Mouse (Mus musculus) hindbrain, embryonic 15.5 days (tissue): ENCODE data around the gene Hs2st1. TPM values are rescaled to one million over a fixed set of nuclear protein-coding genes. Genes with fewer than 3 reads are reported as not detected.
A peak's percentile ranks its signal among the peaks of the same experiment; 100 is the strongest.

ENCODE experiments used
- ATAC-seq: fragments of 200-750 bp; cut with Nextera tagmentation; 2 replicates; pipeline ENCODE4 v1.8.0; 2017; ENCODE audit warnings: low read depth, moderate number of reproducible peaks, moderate TSS enrichment; ENCODE audit not compliant: low FRiP score
- H3K27ac ChIP-seq: fragments of 300-500 bp; sonication (generic); replicated peaks from 2 replicates; pipeline ENCODE4 v1.5.1; 2015; ENCODE audit warnings: mild to moderate bottlenecking, inconsistent platforms
- H3K27me3 ChIP-seq: fragments of 300-500 bp; sonication (generic); 2 replicates; pipeline ENCODE4 v1.6.1; 2015; ENCODE audit warnings: control low read depth, inconsistent platforms
- H3K36me3 ChIP-seq: fragments of 300-500 bp; sonication (generic); 2 replicates; pipeline ENCODE4 v1.6.1; 2015; ENCODE audit warnings: control low read depth, inconsistent platforms
- H3K4me1 ChIP-seq: fragments of 300-500 bp; sonication (generic); replicated peaks from 2 replicates; pipeline ENCODE4 v1.6.1; 2015; ENCODE audit warnings: control low read depth, inconsistent platforms
- H3K4me2 ChIP-seq: fragments of 300-500 bp; sonication (generic); 2 replicates; pipeline ENCODE4 v1.6.1; 2015; ENCODE audit warnings: moderate library complexity, mild to moderate bottlenecking, inconsistent platforms
- H3K4me3 ChIP-seq: fragments of 300-500 bp; sonication (generic); 2 replicates; pipeline ENCODE4 v1.5.1; 2015; ENCODE audit warnings: mild to moderate bottlenecking, inconsistent platforms
- H3K9ac ChIP-seq: fragments of 300-500 bp; sonication (generic); 2 replicates; pipeline ENCODE4 v1.6.1; 2015; ENCODE audit warnings: inconsistent platforms
- H3K9me3 ChIP-seq: fragments of 300-500 bp; sonication (generic); 2 replicates; pipeline ENCODE4 v1.6.1; 2016; ENCODE audit warnings: control low read depth, inconsistent platforms
- WGBS: fragments of 180-500 bp; shearing (Covaris S2); methylation state at CpG from one replicate; pipeline ENCODE4 v1.1.7; 2015; 5-methylcytosine and 5-hydroxymethylcytosine counted together
- polyA plus RNA-seq: library from polyadenylated mRNA; unstranded; fragments of >200 nt; fragmentation: Nextera tagmentation; extraction: Ambion mirVana; gene quantifications from 2 replicates; pipeline ENCODE4 v1.2.1, GENCODE M21; 2015

Hs2st1 gene
- polyA plus RNA-seq, 1 experiment from 2014 or later: 14.4 TPM

GRCm38 (mm10) chr3:144514122-144514505, 55.9 kb downstream of the Hs2st1 start:
- no peak overlapping the region for H3K4me2 ChIP-seq
- H3K9ac ChIP-seq: no peak overlapping the region
- no peak overlapping the region for H3K4me3 ChIP-seq
- no peak overlapping the region for H3K27ac ChIP-seq
- WGBS: 87% methylated on average over 10 of the region's 10 CpGs
- H3K27me3 ChIP-seq: no peaks in the 10 kb centered on the region
- no peaks in the 10 kb centered on the region for H3K36me3 ChIP-seq
- ATAC-seq: no peak
- no peaks in the 10 kb centered on the region for H3K9me3 ChIP-seq
- H3K4me1 ChIP-seq: 0 out of 2 replicates have a peak, but pooled peaks cover 4% of the 10 kb centered on the region

- WGBS: 91% methylated on average over 16 of the region's 16 CpGs
- H3K27ac ChIP-seq: no peak overlapping the region
- H3K4me1 ChIP-seq: 0 out of 2 replicates have a peak, but pooled peaks cover 4% of the 10 kb centered on the region
- H3K27me3 ChIP-seq: no peaks in the 10 kb centered on the region
- H3K36me3 ChIP-seq: no peaks in the 10 kb centered on the region
- no peak for ATAC-seq
- no peak overlapping the region for H3K9ac ChIP-seq
- no peak overlapping the region for H3K4me3 ChIP-seq
- no peaks in the 10 kb centered on the region for H3K9me3 ChIP-seq
- no peak overlapping the region for H3K4me2 ChIP-seq
Observed at GRCm38 (mm10) chr3:144513169-144514121, 56.5 kb downstream of the Hs2st1 start.

DNA sequence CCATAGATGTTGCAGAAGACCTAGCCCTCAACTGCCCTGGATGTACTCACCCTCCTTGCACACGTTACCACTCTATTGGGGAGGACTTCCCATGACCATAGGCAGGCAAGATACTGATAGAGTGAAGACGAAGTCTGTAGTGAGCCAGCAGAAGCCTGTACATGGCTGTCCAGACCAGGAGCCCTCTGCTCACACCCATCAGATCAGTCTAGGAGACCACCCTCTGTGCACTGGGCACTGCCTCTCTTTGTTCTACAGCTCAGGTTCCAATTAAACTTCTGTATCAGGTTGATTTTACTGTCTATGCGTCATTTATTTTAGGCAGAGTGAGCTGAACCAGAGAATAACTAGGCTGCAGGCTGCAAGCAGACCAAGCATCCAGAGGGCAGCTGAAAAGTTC, 59.3 kb downstream of the Hs2st1 start:
- no peaks in the 10 kb centered on the region for H3K9me3 ChIP-seq
- no peak overlapping the region for H3K4me3 ChIP-seq
- no peaks in the 10 kb centered on the region for H3K27me3 ChIP-seq
- H3K9ac ChIP-seq: no peak overlapping the region
- H3K27ac ChIP-seq: no peak overlapping the region
- no peak overlapping the region for H3K4me2 ChIP-seq
- ATAC-seq: no peak
- H3K36me3 ChIP-seq: no peaks in the 10 kb centered on the region
- peaks cover 19% of the 10 kb centered on the region for H3K4me1 ChIP-seq
- WGBS: 85% methylated on average over 3 of the region's 3 CpGs

GRCm38 (mm10) chr3:144508342-144508741, 61.6 kb downstream of the Hs2st1 start:
- 86% methylated on average over 4 of the region's 4 CpGs for WGBS
- Histone ChIP-seq H3K4me1 (peaks cover 18% of the 10 kb centered on the region), H3K27me3 (no peaks in the 10 kb centered on the region), H3K9me3 (no peaks in the 10 kb centered on the region), H3K27ac (no peak overlapping the region), H3K4me3 (no peak overlapping the region), H3K4me2 (no peak overlapping the region), H3K36me3 (no peaks in the 10 kb centered on the region), H3K9ac (no peak overlapping the region)
- no peak for ATAC-seq

- H3K9me3 ChIP-seq: no peaks in the 10 kb centered on the region
- no peaks in the 10 kb centered on the region for H3K27me3 ChIP-seq
- no peak overlapping the region for H3K27ac ChIP-seq
- no peaks in the 10 kb centered on the region for H3K36me3 ChIP-seq
- no peak overlapping the region for H3K9ac ChIP-seq
- H3K4me1 ChIP-seq: peaks cover 18% of the 10 kb centered on the region
- no peak overlapping the region for H3K4me2 ChIP-seq
- no peak overlapping the region for H3K4me3 ChIP-seq
- ATAC-seq: no peak
- 59% methylated on average over 5 of the region's 5 CpGs for WGBS
Observed at GRCm38 (mm10) chr3:144507885-144508284, 62.1 kb downstream of the Hs2st1 start.

DNA sequence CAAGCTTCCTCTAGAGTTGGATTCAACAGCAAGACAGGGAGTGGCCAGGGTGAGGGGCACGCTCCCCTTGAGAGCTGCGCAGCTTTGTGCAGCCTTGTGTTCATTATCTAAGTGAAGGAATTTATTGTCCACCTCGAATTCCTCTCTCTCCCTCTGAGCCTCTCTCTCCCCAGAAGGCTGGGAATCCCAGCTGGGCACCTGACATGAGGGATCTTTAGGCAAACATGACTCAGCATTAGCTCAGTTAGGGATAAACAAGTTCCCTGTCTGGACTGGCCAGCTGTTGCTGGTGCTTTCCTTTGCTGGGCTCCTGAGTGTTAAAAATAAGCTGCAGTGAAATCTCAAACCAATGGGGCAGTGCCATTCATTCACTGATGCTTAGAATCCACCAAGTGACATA, 63.8 kb downstream of the Hs2st1 start:
- H3K4me1 ChIP-seq: peaks cover 28% of the 10 kb centered on the region
- no peak overlapping the region for H3K4me2 ChIP-seq
- no peaks in the 10 kb centered on the region for H3K9me3 ChIP-seq
- WGBS: 17% methylated on average over 3 of the region's 3 CpGs
- no peaks in the 10 kb centered on the region for H3K27me3 ChIP-seq
- no peak for ATAC-seq
- H3K4me3 ChIP-seq: no peak overlapping the region
- no peaks in the 10 kb centered on the region for H3K36me3 ChIP-seq
- H3K27ac ChIP-seq: no peak overlapping the region
- no peak overlapping the region for H3K9ac ChIP-seq

- no peak overlapping the region for H3K4me2 ChIP-seq
- H3K9ac ChIP-seq: no peak overlapping the region
- no peak overlapping the region for H3K4me3 ChIP-seq
- no peaks in the 10 kb centered on the region for H3K27me3 ChIP-seq
- H3K9me3 ChIP-seq: no peaks in the 10 kb centered on the region
- ATAC-seq: 0 out of 2 replicates have a peak, but pooled peaks have one; percentile 27
- H3K36me3 ChIP-seq: no peaks in the 10 kb centered on the region
- 44% methylated on average over 7 of the region's 7 CpGs for WGBS
- no peak overlapping the region for H3K27ac ChIP-seq
- peaks cover 30% of the 10 kb centered on the region for H3K4me1 ChIP-seq
Observed at GRCm38 (mm10) chr3:144501930-144502329, 68.1 kb downstream of the Hs2st1 start.

- no peak for ATAC-seq
- no peaks in the 10 kb centered on the region for H3K9me3 ChIP-seq
- no peak overlapping the region for H3K27ac ChIP-seq
- H3K4me3 ChIP-seq: no peak overlapping the region
- no peak overlapping the region for H3K4me2 ChIP-seq
- H3K27me3 ChIP-seq: no peaks in the 10 kb centered on the region
- no peaks in the 10 kb centered on the region for H3K36me3 ChIP-seq
- WGBS: 73% methylated on average over 5 of the region's 5 CpGs
- no peak overlapping the region for H3K9ac ChIP-seq
- peaks cover 14% of the 10 kb centered on the region for H3K4me1 ChIP-seq
Observed at GRCm38 (mm10) chr3:144496762-144497161, 73.2 kb downstream of the Hs2st1 start.

GRCm38 (mm10) chr3:144494838-144495237, 75.1 kb downstream of the Hs2st1 start:
- ATAC-seq: no peak
- 32% methylated on average over 5 of the region's 5 CpGs for WGBS
- no peaks in the 10 kb centered on the region for H3K36me3 ChIP-seq
- H3K4me3 ChIP-seq: no peak overlapping the region
- H3K9me3 ChIP-seq: no peaks in the 10 kb centered on the region
- no peaks in the 10 kb centered on the region for H3K27me3 ChIP-seq
- H3K4me2 ChIP-seq: no peak overlapping the region
- peaks cover 10% of the 10 kb centered on the region; the same call in 1 of the 2 replicates for H3K4me1 ChIP-seq
- no peak overlapping the region for H3K27ac ChIP-seq
- H3K9ac ChIP-seq: no peak overlapping the region

GRCm38 (mm10) chr3:144488787-144489186, 81.2 kb downstream of the Hs2st1 start:
- Histone ChIP-seq H3K4me2 (no peak overlapping the region), H3K9ac (no peak overlapping the region), H3K27me3 (no peaks in the 10 kb centered on the region), H3K27ac (no peak overlapping the region), H3K9me3 (no peaks in the 10 kb centered on the region), H3K4me1 (no peaks in the 10 kb centered on the region), H3K4me3 (no peak overlapping the region), H3K36me3 (no peaks in the 10 kb centered on the region)
- ATAC-seq: no peak
- WGBS: 87% methylated on average over 2 of the region's 2 CpGs

GRCm38 (mm10) chr3:144480595-144480994, 89.4 kb downstream of the Hs2st1 start:
- ATAC-seq: no peak
- H3K4me2 ChIP-seq: no peak overlapping the region
- WGBS: 72% methylated on average over 5 of the region's 5 CpGs
- H3K4me1 ChIP-seq: 0 out of 2 replicates have a peak, but pooled peaks cover 8% of the 10 kb centered on the region
- no peak overlapping the region for H3K4me3 ChIP-seq
- no peak overlapping the region for H3K27ac ChIP-seq
- H3K27me3 ChIP-seq: no peaks in the 10 kb centered on the region
- H3K9ac ChIP-seq: no peak overlapping the region
- H3K36me3 ChIP-seq: no peaks in the 10 kb centered on the region
- H3K9me3 ChIP-seq: no peaks in the 10 kb centered on the region

- no peaks in the 10 kb centered on the region for H3K36me3 ChIP-seq
- H3K9ac ChIP-seq: no peak overlapping the region
- H3K27ac ChIP-seq: no peak overlapping the region
- no peak overlapping the region for H3K4me3 ChIP-seq
- ATAC-seq: no peak
- 88% methylated on average over 7 of the region's 7 CpGs for WGBS
- no peaks in the 10 kb centered on the region for H3K27me3 ChIP-seq
- no peaks in the 10 kb centered on the region for H3K9me3 ChIP-seq
- H3K4me2 ChIP-seq: no peak overlapping the region
- 0 out of 2 replicates have a peak, but pooled peaks cover 8% of the 10 kb centered on the region for H3K4me1 ChIP-seq
Observed at GRCm38 (mm10) chr3:144478427-144478794, 91.6 kb downstream of the Hs2st1 start.
